Mouse (Mus musculus): Measurements from ENCODE around the gene Dstn. TPM values are rescaled to one million over a fixed set of nuclear protein-coding genes. Genes with fewer than 3 reads are reported as not detected.

Gene Dstn
- polyA plus RNA-seq, 1 experiment from 2014 or later = 225 TPM

Other genes starting within 250 kb of the Dstn start
- 0.62 and 0.66 TPM in 2 replicates for gene Bfsp1, start 52.1 kb upstream of the Dstn start, polyA plus RNA-seq (2015; fragmentation: Nextera tagmentation; extraction: Ambion mirVana)
- gene Rrbp1, start 95.9 kb downstream of the Dstn start, polyA plus RNA-seq (2015; fragmentation: Nextera tagmentation; extraction: Ambion mirVana) = 26.3 and 34.4 TPM in 2 replicates
- not detected in 2 replicates for gene Banf2, start 117.7 kb downstream of the Dstn start, polyA plus RNA-seq (2015; fragmentation: Nextera tagmentation; extraction: Ambion mirVana)